Mouse (Mus musculus) megakaryocyte, embryonic 14.5 days (primary cell): ENCODE results near the gene Erc1.

Experiments used
- FLI1 ChIP-seq: IDR thresholded peaks from 2 replicates; pipeline ENCODE4 v1.6.1; 2012; ENCODE audit warnings: low read length, inconsistent platforms, mixed read lengths
- GATA1 ChIP-seq: IDR thresholded peaks from 3 replicates; pipeline ENCODE4 v1.6.1; 2012; ENCODE audit warnings: mixed read lengths, low read length, inconsistent platforms, borderline replicate concordance

DNA sequence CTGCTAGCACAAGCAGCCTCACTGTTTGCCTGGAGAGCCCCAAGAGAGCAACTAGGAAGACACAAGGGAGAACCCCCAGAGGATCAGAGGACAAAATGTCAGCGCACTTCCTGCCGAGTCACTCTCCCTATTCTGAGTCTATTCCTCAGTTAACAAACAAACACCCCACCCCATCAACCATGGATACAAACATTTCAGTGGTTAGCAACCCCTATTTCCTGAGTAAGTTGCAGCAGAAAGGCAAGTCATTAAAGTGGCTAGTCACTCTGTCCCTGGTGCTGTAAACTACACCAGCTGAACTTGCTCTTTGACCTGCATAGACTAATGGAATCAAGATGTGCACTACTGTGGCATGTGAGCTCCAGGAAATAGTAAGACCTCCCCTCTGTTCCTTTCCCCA, 212.3 kb downstream of the Erc1 start:
- TF ChIP-seq FLI1, result peak; percentile 80
- TF ChIP-seq GATA1, result no peak
